Mouse (Mus musculus) stomach, postnatal 0 days (tissue): ENCODE results near the gene Vps33b.

Source experiments
- CTCF ChIP-seq: IDR thresholded peaks from 2 replicates; pipeline ENCODE4 v1.5.1; 2016; ENCODE audit warnings: antibody characterized with exemption, low read depth, mild to moderate bottlenecking, moderate library complexity
- EP300 ChIP-seq: optimal IDR thresholded peaks from 2 replicates; pipeline ENCODE3; 2016; ENCODE audit warnings: antibody characterized with exemption

DNA sequence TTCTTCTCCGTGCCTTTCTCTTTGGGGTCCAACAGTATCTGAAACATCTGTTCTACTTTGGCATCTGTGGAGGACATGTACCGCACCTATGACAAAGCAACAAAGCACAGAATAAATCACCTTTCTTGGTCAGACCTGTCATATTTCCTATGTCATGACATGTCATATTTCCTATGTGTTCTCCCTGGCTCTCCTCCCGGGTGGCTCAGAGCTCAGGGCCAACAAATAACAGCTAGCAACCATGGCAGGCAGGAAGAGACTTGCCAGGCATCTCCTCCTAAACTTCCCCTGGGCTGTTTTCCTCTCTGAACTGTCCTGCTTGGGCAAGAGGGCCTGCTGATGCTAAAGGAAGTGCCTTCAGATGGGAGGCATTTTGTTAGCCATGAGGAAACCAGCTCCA lies 67.5 kb downstream of the Vps33b start:
- no peak for TF ChIP-seq CTCF
- no peak for TF ChIP-seq EP300
